Mouse (Mus musculus) liver, embryonic 15.5 days (tissue): ENCODE data around the gene Pnkd. TPM values are rescaled to one million over a fixed set of nuclear protein-coding genes. Genes with fewer than 3 reads are reported as not detected.
"Not testable (repeated sequence)": the region's sequence is repeated elsewhere in the genome, so short reads cannot be mapped to it uniquely, and the experiment has no call there.

Experiments
- ATAC-seq: fragments of 200-750 bp; cut with Nextera tagmentation; 2 replicates; pipeline ENCODE4 v1.8.0; 2017; ENCODE audit warnings: moderate number of reproducible peaks, mild to moderate bottlenecking, moderate library complexity; ENCODE audit not compliant: insufficient read depth
- H3K27ac ChIP-seq: fragments of 300-500 bp; sonication (generic); replicated peaks from 2 replicates; pipeline ENCODE4 v1.5.1; 2015; ENCODE audit warnings: mild to moderate bottlenecking, inconsistent platforms
- H3K27me3 ChIP-seq: fragments of 300-500 bp; sonication (generic); 2 replicates; pipeline ENCODE4 v1.6.1; 2015; ENCODE audit warnings: mild to moderate bottlenecking, inconsistent platforms
- H3K36me3 ChIP-seq: fragments of 300-500 bp; sonication (generic); replicated peaks from 2 replicates; pipeline ENCODE4 v1.6.1; 2015; ENCODE audit warnings: moderate library complexity, mild to moderate bottlenecking, inconsistent platforms
- H3K4me1 ChIP-seq: fragments of 300-500 bp; sonication (generic); replicated peaks from 2 replicates; pipeline ENCODE4 v1.6.1; 2015; ENCODE audit warnings: inconsistent platforms
- H3K4me2 ChIP-seq: fragments of 300-500 bp; sonication (generic); 2 replicates; pipeline ENCODE4 v1.6.1; 2015; ENCODE audit warnings: moderate library complexity, mild to moderate bottlenecking, inconsistent platforms
- H3K4me3 ChIP-seq: fragments of 300-500 bp; sonication (generic); replicated peaks from 2 replicates; pipeline ENCODE4 v1.5.1; 2015; ENCODE audit warnings: mild to moderate bottlenecking, inconsistent platforms
- H3K9ac ChIP-seq: fragments of 300-500 bp; sonication (generic); 2 replicates; pipeline ENCODE4 v1.6.1; 2015; ENCODE audit warnings: moderate library complexity, mild to moderate bottlenecking, inconsistent platforms
- H3K9me3 ChIP-seq: fragments of 300-500 bp; sonication (generic); replicated peaks from 2 replicates; pipeline ENCODE4 v1.6.1; 2016; ENCODE audit warnings: inconsistent platforms
- WGBS: fragments of 180-500 bp; shearing (Covaris S2); methylation state at CpG from one replicate; pipeline ENCODE4 v1.1.7; 2015; ENCODE audit warnings: mixed read lengths; ENCODE audit not compliant: insufficient replicate concordance; 5-methylcytosine and 5-hydroxymethylcytosine counted together
- polyA plus RNA-seq: library from polyadenylated mRNA; unstranded; fragments of >200 nt; fragmentation: Nextera tagmentation; extraction: Ambion mirVana; gene quantifications from 2 replicates; pipeline ENCODE4 v1.2.1, GENCODE M21; 2015

The Pnkd gene
- polyA plus RNA-seq, 1 experiment from 2014 or later = 32.0 TPM

DNA sequence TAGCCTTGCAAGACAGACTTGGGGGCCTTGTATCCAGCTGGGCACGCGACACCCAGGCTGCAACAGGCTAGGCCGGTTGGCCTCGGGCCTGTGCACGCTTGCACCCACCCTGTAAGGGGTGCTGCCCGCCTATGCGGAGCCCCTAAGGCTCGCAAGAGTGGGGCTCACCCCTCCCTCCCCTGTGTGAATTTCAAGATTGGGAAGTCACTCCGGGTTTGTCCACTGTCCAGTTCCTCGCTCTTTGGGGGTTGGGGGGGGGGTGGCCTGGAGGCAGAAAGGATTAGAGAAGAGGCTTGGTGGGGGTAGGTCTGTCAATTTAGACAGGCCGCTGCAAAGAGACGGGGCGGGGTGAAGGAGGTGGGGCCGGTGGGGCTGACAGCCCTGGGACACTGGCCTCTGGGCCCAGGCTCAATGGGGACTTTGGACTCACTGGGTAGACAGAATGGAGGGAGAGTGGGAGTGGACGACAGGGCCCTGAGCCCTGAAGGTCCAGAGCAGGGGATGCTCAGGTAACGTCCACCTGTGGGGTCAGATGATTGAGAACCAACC lies 107.8 kb downstream of the Pnkd start:
- peaks cover 76% of the 10 kb centered on the region for H3K4me1 ChIP-seq
- H3K27ac ChIP-seq = peak overlapping the region; percentile 97
- peak overlapping the region; percentile 95 for H3K9ac ChIP-seq
- H3K4me2 ChIP-seq = peak overlapping the region; percentile 98
- no peaks in the 10 kb centered on the region for H3K27me3 ChIP-seq
- peak overlapping the region; percentile 94 for H3K4me3 ChIP-seq
- H3K9me3 ChIP-seq = no peaks in the 10 kb centered on the region
- peaks cover 25% of the 10 kb centered on the region for H3K36me3 ChIP-seq
- WGBS = 3% methylated on average over 16 of the region's 16 CpGs
- ATAC-seq = peak; percentile 2; the same call in 1 of the 2 replicates

DNA sequence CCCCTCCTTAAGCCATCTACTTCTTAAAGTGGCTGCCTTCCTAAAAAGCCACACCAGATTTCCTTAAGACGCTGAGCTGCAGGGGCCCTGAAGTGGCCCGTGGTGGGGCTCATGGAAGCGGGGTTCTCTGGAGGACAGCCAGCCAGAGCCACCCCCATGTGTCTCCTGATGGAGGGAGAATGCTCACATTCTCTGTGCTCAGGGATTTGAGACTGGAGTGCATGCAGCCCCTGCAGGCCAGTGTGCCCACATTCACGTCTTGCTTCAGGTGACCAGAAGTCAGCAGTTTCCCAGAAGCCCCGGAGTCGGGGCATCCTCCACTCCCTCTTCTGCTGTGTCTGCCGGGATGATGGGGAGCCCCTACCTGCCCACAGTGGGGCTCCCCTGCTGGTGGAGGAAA lies 108.3 kb downstream of the Pnkd start:
- H3K27ac ChIP-seq = peak overlapping the region; percentile 97
- WGBS = 51% methylated on average over 7 of the region's 7 CpGs
- peak overlapping the region; percentile 94 for H3K4me3 ChIP-seq
- no peak for ATAC-seq
- H3K4me1 ChIP-seq = peaks cover 76% of the 10 kb centered on the region
- no peaks in the 10 kb centered on the region for H3K27me3 ChIP-seq
- H3K36me3 ChIP-seq = peaks cover 25% of the 10 kb centered on the region
- H3K9me3 ChIP-seq = no peaks in the 10 kb centered on the region
- H3K4me2 ChIP-seq = peak overlapping the region; percentile 98
- H3K9ac ChIP-seq = peak overlapping the region; percentile 95

DNA sequence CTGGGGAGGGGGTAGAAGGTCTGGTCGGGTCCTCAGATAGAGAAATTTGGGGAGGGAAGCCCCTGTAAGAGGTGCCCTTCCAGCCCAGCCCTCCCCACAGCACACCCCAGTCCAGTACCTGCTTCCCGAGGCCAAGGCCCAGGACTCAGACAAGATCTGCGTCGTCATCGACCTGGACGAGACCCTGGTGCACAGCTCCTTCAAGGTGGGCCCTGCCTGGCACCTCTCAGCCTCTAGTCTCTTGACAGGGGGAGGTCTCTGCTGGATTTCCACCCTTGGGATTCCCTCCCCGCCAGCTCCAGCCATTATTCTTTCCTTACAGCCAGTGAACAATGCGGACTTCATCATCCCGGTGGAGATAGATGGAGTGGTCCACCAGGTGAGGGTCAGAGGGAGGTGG lies 109.0 kb downstream of the Pnkd start:
- Histone ChIP-seq H3K4me3 (peak overlapping the region; percentile 94; the same call in 1 of the 2 replicates), H3K9ac (peak overlapping the region; percentile 95; the same call in 1 of the 2 replicates), H3K4me1 (peaks cover 76% of the 10 kb centered on the region), H3K27ac (peak overlapping the region; percentile 97), H3K4me2 (peak overlapping the region; percentile 98), H3K9me3 (no peaks in the 10 kb centered on the region), H3K36me3 (peaks cover 25% of the 10 kb centered on the region), H3K27me3 (no peaks in the 10 kb centered on the region)
- WGBS = 86% methylated on average over 9 of the region's 9 CpGs
- no peak for ATAC-seq

DNA sequence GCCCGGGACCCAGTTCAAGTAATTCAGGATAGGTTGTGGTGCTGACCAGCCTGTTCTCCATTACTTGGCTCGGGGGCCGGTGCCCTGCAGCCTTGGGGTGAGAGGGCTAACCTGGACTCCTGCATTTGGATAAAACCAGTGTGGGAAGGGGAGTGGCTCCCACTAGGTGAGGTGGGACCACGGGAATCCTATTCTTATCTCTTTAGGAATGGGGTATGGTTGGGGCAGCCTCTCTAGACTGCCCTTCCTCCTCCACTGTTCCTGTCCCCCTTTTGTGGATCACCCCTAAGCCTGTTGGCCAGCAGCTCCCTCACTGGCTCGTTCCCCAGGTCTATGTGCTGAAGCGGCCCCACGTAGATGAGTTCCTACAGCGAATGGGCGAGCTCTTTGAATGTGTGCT lies 109.6 kb downstream of the Pnkd start:
- no peak overlapping the region for H3K4me3 ChIP-seq
- no peaks in the 10 kb centered on the region for H3K9me3 ChIP-seq
- no peak for ATAC-seq
- H3K27ac ChIP-seq = peak overlapping the region; percentile 16
- H3K27me3 ChIP-seq = no peaks in the 10 kb centered on the region
- peaks cover 25% of the 10 kb centered on the region for H3K36me3 ChIP-seq
- no peak overlapping the region for H3K4me2 ChIP-seq
- peaks cover 76% of the 10 kb centered on the region for H3K4me1 ChIP-seq
- H3K9ac ChIP-seq = no peak overlapping the region
- WGBS = 80% methylated on average over 9 of the region's 9 CpGs

DNA sequence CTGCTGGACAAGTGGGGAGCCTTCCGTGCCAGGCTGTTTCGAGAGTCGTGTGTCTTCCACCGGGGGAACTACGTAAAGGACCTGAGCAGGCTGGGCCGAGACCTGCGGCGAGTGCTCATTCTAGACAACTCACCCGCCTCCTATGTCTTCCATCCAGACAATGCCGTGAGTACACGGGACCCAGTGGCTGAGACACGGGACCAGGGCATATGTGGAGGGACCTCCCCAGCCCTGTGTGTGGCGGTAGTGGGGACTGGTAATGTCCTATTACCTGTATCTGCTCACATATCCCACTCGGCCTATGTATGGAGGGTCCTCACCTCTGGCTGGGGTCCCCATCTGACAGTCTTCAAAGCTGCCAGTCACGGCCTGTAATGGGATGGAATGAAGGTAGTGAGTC lies 110.1 kb downstream of the Pnkd start:
- Histone ChIP-seq H3K36me3 (peaks cover 25% of the 10 kb centered on the region), H3K9ac (no peak overlapping the region), H3K4me2 (no peak overlapping the region; the same call in 1 of the 2 replicates), H3K9me3 (no peaks in the 10 kb centered on the region), H3K4me3 (no peak overlapping the region), H3K27me3 (no peaks in the 10 kb centered on the region), H3K27ac (peak overlapping the region; percentile 16; the same call in 1 of the 2 replicates), H3K4me1 (peaks cover 74% of the 10 kb centered on the region)
- 90% methylated on average over 15 of the region's 15 CpGs for WGBS
- no peak for ATAC-seq

GRCm38 (mm10) chr1:74395290-74395689 lies 110.6 kb downstream of the Pnkd start:
- Histone ChIP-seq H3K27me3 (no peaks in the 10 kb centered on the region), H3K36me3 (peaks cover 25% of the 10 kb centered on the region), H3K4me2 (no peak overlapping the region), H3K27ac (peak overlapping the region; percentile 16; the same call in 1 of the 2 replicates), H3K9ac (no peak overlapping the region), H3K4me3 (no peak overlapping the region), H3K9me3 (no peaks in the 10 kb centered on the region), H3K4me1 (peaks cover 72% of the 10 kb centered on the region)
- 83% methylated on average over 13 of the region's 13 CpGs for WGBS
- ATAC-seq = no peak

- Histone ChIP-seq H3K9ac (peak overlapping the region; percentile 61), H3K4me1 (peaks cover 78% of the 10 kb centered on the region), H3K36me3 (peaks cover 25% of the 10 kb centered on the region), H3K4me2 (peak overlapping the region; percentile 86), H3K4me3 (peak overlapping the region; percentile 60), H3K27ac (peak overlapping the region; percentile 92)
- not testable (repeated sequence) for H3K9me3 ChIP-seq, H3K27me3 ChIP-seq, ATAC-seq
- 4% methylated on average over 12 of the region's 12 CpGs for WGBS
These were observed 111.9 kb downstream of the Pnkd start for GRCm38 (mm10) chr1:74396456-74397222.

DNA sequence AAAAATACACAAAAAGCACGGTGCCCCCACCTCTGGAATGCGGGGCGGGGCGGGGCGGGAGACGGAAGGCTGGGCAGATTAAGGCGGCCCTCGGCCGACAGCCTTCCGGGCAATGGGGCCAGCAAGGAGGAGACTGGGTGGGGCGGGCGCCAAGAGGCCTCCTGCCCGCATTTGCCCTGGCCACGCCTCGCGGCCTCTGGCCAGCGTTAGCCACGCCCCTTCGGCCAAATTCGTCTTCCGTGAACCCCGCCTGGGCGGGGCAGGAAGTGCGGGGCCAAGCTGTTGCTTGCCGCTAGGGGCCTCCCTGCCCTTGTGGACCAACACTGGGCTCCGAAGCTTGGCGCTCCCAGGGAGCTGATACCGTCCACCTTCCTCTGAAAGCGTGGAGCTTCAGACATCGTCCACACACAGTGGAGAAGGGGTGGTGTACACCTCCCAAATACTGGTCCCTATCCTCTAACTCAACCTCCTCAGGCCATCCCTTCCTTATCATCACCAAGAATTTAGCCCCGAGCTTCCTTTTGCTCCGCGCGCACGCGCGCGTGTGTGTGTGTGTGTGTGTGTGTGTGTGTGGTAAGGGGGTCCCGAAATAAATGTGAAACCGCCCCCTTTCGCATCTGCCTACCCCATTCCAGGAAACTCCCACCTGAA lies 112.7 kb downstream of the Pnkd start:
- Histone ChIP-seq H3K9ac (peak overlapping the region; percentile 61), H3K27me3 (no peaks in the 10 kb centered on the region), H3K9me3 (no peaks in the 10 kb centered on the region), H3K4me3 (peak overlapping the region; percentile 60), H3K4me1 (peaks cover 83% of the 10 kb centered on the region), H3K27ac (peak overlapping the region; percentile 92), H3K4me2 (peak overlapping the region; percentile 86), H3K36me3 (peaks cover 25% of the 10 kb centered on the region)
- under 1% methylated on average over 41 of the region's 41 CpGs for WGBS
- ATAC-seq = peak; percentile 91

- peak; percentile 16 for ATAC-seq
- H3K27me3 ChIP-seq = no peaks in the 10 kb centered on the region
- H3K4me3 ChIP-seq = peak overlapping the region; percentile 60
- 2% methylated on average over 11 of the region's 11 CpGs for WGBS
- H3K4me1 ChIP-seq = peaks cover 78% of the 10 kb centered on the region
- H3K4me2 ChIP-seq = peak overlapping the region; percentile 86
- H3K9me3 ChIP-seq = no peaks in the 10 kb centered on the region
- H3K9ac ChIP-seq = peak overlapping the region; percentile 61
- peak overlapping the region; percentile 92 for H3K27ac ChIP-seq
- H3K36me3 ChIP-seq = peaks cover 25% of the 10 kb centered on the region
These were observed 113.3 kb downstream of the Pnkd start for GRCm38 (mm10) chr1:74397919-74398451.

DNA sequence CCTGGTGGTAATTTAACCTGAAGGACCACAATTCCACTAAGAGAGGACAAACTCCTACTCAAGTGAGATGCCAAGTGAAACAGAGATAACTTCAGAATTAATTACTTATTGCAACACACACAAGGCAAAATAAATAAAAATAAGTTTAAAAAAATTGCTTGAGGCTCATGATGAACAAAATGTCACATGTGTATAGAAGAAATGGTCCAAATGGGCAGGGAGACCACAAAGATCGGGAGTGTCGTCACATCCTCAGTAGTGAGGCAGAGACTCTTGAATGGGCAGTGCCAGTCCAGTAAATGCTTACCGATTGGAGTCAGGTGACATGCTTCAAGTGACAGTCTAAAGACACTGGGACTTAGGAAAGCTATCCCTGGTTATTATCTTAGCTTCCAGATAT lies 115.8 kb downstream of the Pnkd start:
- peak overlapping the region; percentile 63 for H3K4me2 ChIP-seq
- no peak overlapping the region for H3K9ac ChIP-seq
- ATAC-seq = no peak
- peak overlapping the region; percentile 70 for H3K27ac ChIP-seq
- H3K36me3 ChIP-seq = no peaks in the 10 kb centered on the region
- H3K9me3 ChIP-seq = no peaks in the 10 kb centered on the region
- H3K4me1 ChIP-seq = peaks cover 54% of the 10 kb centered on the region
- 73% methylated on average over 3 of the region's 3 CpGs for WGBS
- H3K27me3 ChIP-seq = no peaks in the 10 kb centered on the region
- H3K4me3 ChIP-seq = peak overlapping the region; percentile 10; the same call in 1 of the 2 replicates
